Mouse (Mus musculus) olfactory bulb, adult 2 months (tissue): ENCODE measurements around the gene Snrnp35.

Experiments used
- CTCF ChIP-seq: fragments of 200-500 bp; IDR thresholded peaks from 2 replicates; pipeline ENCODE4 v1.5.1; 2012; ENCODE audit warnings: low read depth, mild to moderate bottlenecking, low read length, moderate library complexity; ENCODE audit not compliant: insufficient read depth
- POLR2A ChIP-seq: fragments of 200-500 bp; IDR thresholded peaks from 2 replicates; pipeline ENCODE4 v1.6.1; 2012; ENCODE audit warnings: mild to moderate bottlenecking, low read depth, low read length, moderate library complexity; ENCODE audit not compliant: insufficient read depth

DNA sequence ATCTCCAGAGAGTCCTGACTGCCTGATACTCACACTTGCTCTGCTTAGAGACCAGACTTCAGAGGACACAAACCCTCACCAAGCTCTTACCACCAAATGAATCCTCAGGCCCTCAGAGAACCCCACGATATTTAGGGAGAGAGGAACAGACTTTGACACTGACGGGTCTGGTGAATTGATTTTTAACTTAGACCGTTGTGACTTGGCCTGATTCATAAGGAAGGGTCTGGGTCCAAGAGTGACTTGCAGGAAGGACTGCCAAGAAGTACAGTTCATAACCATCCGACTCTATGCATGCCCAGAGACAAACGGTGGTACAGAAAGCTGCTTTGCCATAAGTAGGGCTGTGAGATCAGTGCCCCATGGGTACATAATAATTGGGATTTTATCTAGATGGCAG, 2.7 kb downstream of the Snrnp35 start:
- no peak for TF ChIP-seq POLR2A
- no peak for TF ChIP-seq CTCF
